Mouse (Mus musculus) MEL (cell line): ENCODE measurements at regions not wholly inside any gene's neighbourhood (a gene's known extent, or its start where the extent isn't known, plus 50 kb on each side); places are given as distances from the start of the nearest gene placed in this dataset.

Experiments used
- DNase-seq: peaks from one replicate; pipeline ENCODE4 v3.0.0; 2011; ENCODE audit warnings: low read depth, low spot score
- H3K27ac ChIP-seq: 2 replicates; pipeline ENCODE4 v1.5.1; 2012; ENCODE audit warnings: low read depth, mild to moderate bottlenecking, control low read depth, low read length, moderate library complexity; ENCODE audit not compliant: control insufficient read depth
- H3K27me3 ChIP-seq, 2 experiments: fragments of 150-350 bp in 1 of 2; sonication (generic) in 1 of 2; 2 replicates each; pipeline ENCODE4 v1.6.1; 2012; ENCODE audit warnings: low read length in 2 of 2, mild to moderate bottlenecking in 2 of 2, improper control_type of control experiment in 1 of 2, moderate library complexity in 1 of 2; ENCODE audit not compliant: insufficient read depth in 2 of 2, control insufficient read depth in 1 of 2
- H3K36me3 ChIP-seq, 2 experiments: 2 replicates each; pipeline ENCODE4 v1.6.1; 2012 to 2014; ENCODE audit warnings: low read length in 2 of 2, improper control_type of control experiment in 1 of 2, inconsistent platforms in 1 of 2, mild to moderate bottlenecking in 1 of 2; ENCODE audit not compliant: insufficient read depth in 2 of 2, control insufficient read depth in 1 of 2
- H3K4me1 ChIP-seq, 2 experiments: fragments of 150-350 bp in 1 of 2; sonication (generic) in 1 of 2; 2 replicates each; pipeline ENCODE4 v1.6.1; 2012; ENCODE audit warnings: low read length in 2 of 2, improper control_type of control experiment in 1 of 2, mild to moderate bottlenecking in 1 of 2; ENCODE audit not compliant: insufficient read depth in 2 of 2, control insufficient read depth in 1 of 2
- H3K4me3 ChIP-seq, 2 experiments: fragments of 150-350 bp in 1 of 2; sonication (generic) in 1 of 2; 2 replicates each; pipeline ENCODE4 v1.5.1; 2012; ENCODE audit warnings: low read depth in 2 of 2, low read length in 2 of 2, mild to moderate bottlenecking in 2 of 2, moderate library complexity in 2 of 2, control low read depth in 1 of 2, improper control_type of control experiment in 1 of 2; ENCODE audit not compliant: control insufficient read depth in 1 of 2, insufficient read depth in 1 of 2
- H3K79me2 ChIP-seq: 2 replicates; pipeline ENCODE4 v1.6.1; 2012; ENCODE audit warnings: mild to moderate bottlenecking, low read length, moderate library complexity; ENCODE audit not compliant: control insufficient read depth, poor library complexity, insufficient read depth
- H3K9ac ChIP-seq: 2 replicates; pipeline ENCODE4 v1.6.1; 2012; ENCODE audit warnings: low read depth, mild to moderate bottlenecking, control low read depth, low read length, moderate library complexity; ENCODE audit not compliant: control insufficient read depth, poor library complexity, severe bottlenecking
- H3K9me3 ChIP-seq: fragments of 150-350 bp; sonication (generic); replicated peaks from 2 replicates; pipeline ENCODE4 v1.6.1; 2012; ENCODE audit warnings: mild to moderate bottlenecking, low read length, improper control_type of control experiment, moderate library complexity; ENCODE audit not compliant: insufficient read depth
- BHLHE40 ChIP-seq: IDR thresholded peaks from 2 replicates; pipeline ENCODE4 v1.6.1; 2012; ENCODE audit warnings: low read depth, mild to moderate bottlenecking, inconsistent platforms, low read length, improper control_type of control experiment, borderline replicate concordance
- CHD1 ChIP-seq: IDR thresholded peaks from 2 replicates; pipeline ENCODE4 v1.6.1; 2012; ENCODE audit warnings: low read depth, mild to moderate bottlenecking, inconsistent platforms, low read length, improper control_type of control experiment
- CHD2 ChIP-seq: IDR thresholded peaks from 2 replicates; pipeline ENCODE4 v1.6.1; 2011; ENCODE audit warnings: low read length, improper control_type of control experiment
- CTCF ChIP-seq, 3 experiments: IDR thresholded peaks in 2 of 3; conservative IDR thresholded peaks in 1 of 3; 2 replicates each; pipeline ENCODE4 v1.5.1; 2011 to 2012; ENCODE audit warnings: low read length in 3 of 3, low read depth in 2 of 3, mild to moderate bottlenecking in 2 of 3, improper control_type of control experiment in 1 of 3, inconsistent platforms in 1 of 3, mixed read lengths in 1 of 3, moderate library complexity in 1 of 3; ENCODE audit not compliant: control insufficient read depth in 1 of 3, insufficient read depth in 1 of 3, poor library complexity in 1 of 3, severe bottlenecking in 1 of 3
- E2F4 ChIP-seq: IDR thresholded peaks from 2 replicates; pipeline ENCODE4 v1.6.1; 2011; ENCODE audit warnings: low read depth, low read length, improper control_type of control experiment, borderline replicate concordance
- ELF1 ChIP-seq: IDR thresholded peaks from 2 replicates; pipeline ENCODE4 v1.6.1; 2014; ENCODE audit warnings: low read depth, mild to moderate bottlenecking, inconsistent platforms, low read length, improper control_type of control experiment, moderate library complexity
- EP300 ChIP-seq, 2 experiments: IDR thresholded peaks; 2 replicates each; pipeline ENCODE4 v1.6.1; 2011; ENCODE audit warnings: improper control_type of control experiment in 2 of 2, low read length in 2 of 2, low read depth in 1 of 2, mild to moderate bottlenecking in 1 of 2
- GABPA ChIP-seq: IDR thresholded peaks from 2 replicates; pipeline ENCODE4 v1.6.1; 2012; ENCODE audit warnings: low read depth, mild to moderate bottlenecking, inconsistent platforms, low read length, improper control_type of control experiment, moderate library complexity
- GATA1 ChIP-seq: IDR thresholded peaks from 2 replicates; pipeline ENCODE4 v1.6.1; 2011; ENCODE audit warnings: low read depth, low read length, improper control_type of control experiment
- HCFC1 ChIP-seq: IDR thresholded peaks from 2 replicates; pipeline ENCODE4 v1.6.1; 2012; ENCODE audit warnings: low read depth, mild to moderate bottlenecking, inconsistent platforms, low read length, improper control_type of control experiment, moderate library complexity
- JUND ChIP-seq: IDR thresholded peaks from 2 replicates; pipeline ENCODE4 v1.6.1; 2011; ENCODE audit warnings: low read depth, mild to moderate bottlenecking, improper control_type of control experiment, low read length
- KAT2A ChIP-seq: conservative IDR thresholded peaks from 2 replicates; pipeline ENCODE4 v1.6.1; 2012; ENCODE audit warnings: low read depth, low read length, improper control_type of control experiment, inconsistent platforms
- MAFK ChIP-seq: IDR thresholded peaks from 2 replicates; pipeline ENCODE4 v1.6.1; 2011; ENCODE audit warnings: low read depth, mild to moderate bottlenecking, low read length, improper control_type of control experiment, borderline replicate concordance
- MYC ChIP-seq: IDR thresholded peaks from 2 replicates; pipeline ENCODE4 v1.6.1; 2011; ENCODE audit warnings: low read depth, mild to moderate bottlenecking, low read length, improper control_type of control experiment, moderate library complexity
- NRF1 ChIP-seq: IDR thresholded peaks from 2 replicates; pipeline ENCODE4 v1.6.1; 2014; ENCODE audit warnings: low read depth, mild to moderate bottlenecking, inconsistent platforms, low read length, improper control_type of control experiment, moderate library complexity; ENCODE audit not compliant: poor library complexity, insufficient read depth, severe bottlenecking
- POLR2A ChIP-seq, 2 experiments: IDR thresholded peaks; 2 replicates each; pipeline ENCODE4 v1.6.1; 2011 to 2012; ENCODE audit warnings: low read length in 2 of 2, mild to moderate bottlenecking in 2 of 2, control low read depth in 1 of 2, improper control_type of control experiment in 1 of 2, low read depth in 1 of 2, moderate library complexity in 1 of 2; ENCODE audit not compliant: control insufficient read depth in 1 of 2, insufficient read depth in 1 of 2, poor library complexity in 1 of 2
- RCOR1 ChIP-seq: IDR thresholded peaks from 2 replicates; pipeline ENCODE4 v1.6.1; 2012; ENCODE audit warnings: low read depth, mild to moderate bottlenecking, inconsistent platforms, low read length, improper control_type of control experiment
- SMC3 ChIP-seq: IDR thresholded peaks from 2 replicates; pipeline ENCODE4 v1.6.1; 2011; ENCODE audit warnings: low read depth, low read length, improper control_type of control experiment
- TCF12 ChIP-seq: IDR thresholded peaks from 2 replicates; pipeline ENCODE4 v1.6.1; 2014; ENCODE audit warnings: low read depth, mild to moderate bottlenecking, inconsistent platforms, low read length, improper control_type of control experiment, moderate library complexity
- UBTF ChIP-seq: IDR thresholded peaks from 2 replicates; pipeline ENCODE4 v1.6.1; 2012; ENCODE audit warnings: low read depth, mild to moderate bottlenecking, inconsistent platforms, low read length, improper control_type of control experiment, moderate library complexity, borderline replicate concordance; ENCODE audit not compliant: insufficient read depth
- USF1 ChIP-seq: IDR thresholded peaks from 2 replicates; pipeline ENCODE4 v1.6.1; 2014; ENCODE audit warnings: low read depth, mild to moderate bottlenecking, inconsistent platforms, low read length, improper control_type of control experiment, moderate library complexity
- ZC3H11A ChIP-seq: IDR thresholded peaks from 2 replicates; pipeline ENCODE4 v1.6.1; 2012; ENCODE audit warnings: low read depth, mild to moderate bottlenecking, inconsistent platforms, low read length, improper control_type of control experiment
- ZNF384 ChIP-seq: IDR thresholded peaks from 2 replicates; pipeline ENCODE4 v1.6.1; 2012; ENCODE audit warnings: low read depth, mild to moderate bottlenecking, inconsistent platforms, low read length, improper control_type of control experiment

DNA sequence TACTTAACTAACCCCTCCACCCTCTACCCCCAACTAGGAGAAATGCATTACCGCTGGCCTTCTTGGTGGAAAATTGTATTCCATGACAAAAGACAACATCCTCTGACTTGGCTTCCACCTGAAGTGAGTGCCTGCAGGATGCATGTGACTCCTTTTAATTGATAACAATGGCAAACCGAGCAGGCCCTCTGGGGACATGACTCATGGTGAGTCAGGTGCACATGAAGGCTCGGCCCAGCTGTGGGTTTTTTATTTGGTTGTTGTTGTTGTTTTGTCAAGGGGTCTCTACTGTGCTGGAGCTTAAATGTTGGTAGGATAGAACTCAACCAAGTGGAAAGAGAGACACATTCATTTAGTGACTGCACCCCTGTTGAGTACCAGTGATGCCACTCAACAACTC is 109.2 kb upstream of the Cxcr4 start:
- no peak for DNase-seq
- no peak for TF ChIP-seq ZC3H11A
- H3K4me1 ChIP-seq = no peaks in the 10 kb centered on the region

DNA sequence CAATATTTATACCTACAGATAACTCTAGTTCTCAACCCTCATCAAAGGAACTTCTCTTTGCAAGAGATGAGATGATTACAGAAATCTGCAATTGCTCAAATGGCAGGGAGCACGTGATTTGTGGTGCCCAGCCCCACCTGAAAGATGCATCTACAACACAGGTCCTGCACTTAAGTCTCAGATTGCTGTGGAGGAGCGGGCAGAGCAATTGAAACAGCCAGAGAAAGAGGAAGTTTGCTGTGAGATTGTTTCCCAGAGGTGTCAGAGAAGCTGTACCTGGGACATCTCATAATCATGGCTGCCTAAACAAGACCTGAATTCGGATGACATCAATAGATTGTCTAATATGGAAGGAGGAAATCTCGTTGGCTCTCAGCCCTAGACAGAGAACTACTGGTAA is 105.9 kb upstream of the Cxcr4 start:
- no peaks in the 10 kb centered on the region for H3K27me3 ChIP-seq
- no peak for TF ChIP-seq ELF1
- no peak for TF ChIP-seq CHD1
- TF ChIP-seq MAFK = no peak
- TF ChIP-seq JUND = no peak
- TF ChIP-seq MYC = no peak
- TF ChIP-seq GATA1 = no peak
- TF ChIP-seq NRF1 = no peak
- no peak for TF ChIP-seq POLR2A (IDR thresholded peaks at IDR 0.05; ENCODE audit: control insufficient read depth in 1 of 2, insufficient read depth in 1 of 2, low read depth in 1 of 2, low read length in 2 of 2, poor library complexity in 1 of 2)
- no peak for TF ChIP-seq HCFC1
- TF ChIP-seq TCF12 = no peak
- no peak for TF ChIP-seq BHLHE40
- no peak for TF ChIP-seq ZC3H11A
- no peak for TF ChIP-seq KAT2A
- no peak for TF ChIP-seq CTCF (IDR thresholded peaks at IDR 0.05 in 2 of 3, conservative IDR thresholded peaks at IDR 0.05 in 1 of 3; ENCODE audit: control insufficient read depth in 1 of 3, insufficient read depth in 1 of 3, low read depth in 2 of 3, low read length in 3 of 3, poor library complexity in 1 of 3, severe bottlenecking in 1 of 3)
- TF ChIP-seq EP300 (IDR thresholded peaks at IDR 0.05; ENCODE audit: low read depth in 1 of 2, low read length in 2 of 2) = no peak
- H3K36me3 ChIP-seq = no peaks in the 10 kb centered on the region
- H3K9me3 ChIP-seq = no peaks in the 10 kb centered on the region
- H3K4me3 ChIP-seq = no peak overlapping the region
- H3K79me2 ChIP-seq = no peaks in the 10 kb centered on the region
- no peak for DNase-seq
- no peak overlapping the region for H3K9ac ChIP-seq
- no peak overlapping the region for H3K27ac ChIP-seq
- no peaks in the 10 kb centered on the region for H3K4me1 ChIP-seq

More for the DNA sequence above, 109.2 kb upstream of the Cxcr4 start:
- Histone ChIP-seq H3K9ac (no peak overlapping the region), H3K79me2 (no peaks in the 10 kb centered on the region), H3K36me3 (no peaks in the 10 kb centered on the region), H3K9me3 (no peaks in the 10 kb centered on the region), H3K4me3 (no peak overlapping the region), H3K27ac (no peak overlapping the region), H3K27me3 (no peaks in the 10 kb centered on the region)

DNA sequence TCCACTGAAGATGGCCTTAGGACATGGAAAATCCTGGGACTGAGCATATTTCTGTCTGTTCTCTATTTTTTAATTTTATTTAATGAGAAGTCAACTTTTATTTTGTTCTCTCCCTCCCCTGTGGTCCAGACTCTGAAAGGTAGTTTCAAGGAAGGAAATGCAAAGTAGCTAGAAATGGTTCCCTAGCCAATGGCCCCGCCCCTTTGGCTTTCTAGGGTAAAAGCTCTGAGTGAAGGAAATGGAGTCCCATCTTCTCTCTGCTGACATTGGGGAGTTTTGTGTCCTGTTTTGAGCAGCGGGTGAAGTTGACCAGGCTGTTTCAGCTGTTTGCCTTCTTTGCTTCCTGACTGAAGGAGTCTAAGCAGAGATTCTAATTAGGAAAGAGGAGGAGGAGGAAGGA is 103.8 kb upstream of the Cxcr4 start:
- no peak for DNase-seq

More for the DNA sequence above, 103.8 kb upstream of the Cxcr4 start:
- Histone ChIP-seq H3K4me3 (no peak overlapping the region), H3K27ac (no peak overlapping the region), H3K4me1 (no peaks in the 10 kb centered on the region), H3K9ac (no peak overlapping the region)
- TF ChIP-seq USF1 (no peak), HCFC1 (no peak), ZNF384 (no peak), CHD2 (no peak), NRF1 (no peak), SMC3 (no peak), GABPA (no peak), UBTF (no peak), RCOR1 (no peak), E2F4 (no peak)
- TF ChIP-seq, all 39 proteins: peak for 0
- H3K79me2 ChIP-seq = no peaks in the 10 kb centered on the region
- no peaks in the 10 kb centered on the region for H3K36me3 ChIP-seq
- H3K9me3 ChIP-seq = no peaks in the 10 kb centered on the region
- no peaks in the 10 kb centered on the region; a peak in 1 of 4 replicates for H3K27me3 ChIP-seq
